ENCODE assay signal across 8 mouse cellular contexts in the genomic region with DNA sequence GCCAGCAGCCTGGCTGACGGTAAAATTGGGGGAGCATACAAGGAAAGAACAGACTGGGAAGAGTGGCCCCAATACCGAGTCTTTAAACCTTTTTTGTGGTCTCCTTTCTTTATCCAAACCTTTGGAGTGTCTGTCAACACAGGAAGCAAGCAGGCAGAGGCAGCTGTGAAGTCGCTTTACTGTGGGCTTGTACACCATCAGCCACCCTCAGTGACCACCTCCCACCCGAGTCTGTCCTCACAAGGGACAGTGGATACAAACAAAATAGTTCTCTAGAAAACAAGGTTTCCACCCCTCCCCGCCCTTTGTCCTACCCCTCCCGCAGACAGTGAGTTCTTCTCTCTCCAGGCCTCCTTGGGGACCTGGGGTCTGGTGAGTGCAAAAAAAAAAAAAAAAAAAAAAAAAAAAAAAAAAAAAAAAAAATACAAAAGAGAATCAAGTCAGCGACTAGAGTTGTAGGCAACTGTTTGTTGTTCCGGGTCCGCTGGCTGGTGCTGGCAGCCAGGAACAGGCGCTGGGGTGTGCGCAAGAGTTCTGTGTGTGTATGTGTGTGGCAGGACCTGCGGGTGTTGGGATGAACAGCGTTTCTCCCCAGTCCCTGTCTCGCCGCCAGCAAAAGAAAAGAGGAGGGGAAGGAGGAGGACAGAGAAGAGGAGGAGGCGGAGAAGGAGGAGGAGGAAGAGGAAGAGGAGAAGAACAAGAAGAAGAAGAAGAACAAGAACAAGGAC. TPM values are rescaled to one million over a fixed set of nuclear protein-coding genes. Genes with fewer than 3 reads are reported as not detected.
DNase-seq lines count a peak whose midpoint lies in the region; ATAC-seq and TF ChIP-seq lines count a peak whose summit lies in the region.

No protein-coding gene starts in this region.

- 0 out of 4 replicates have a peak, but pooled peaks cover 0 to 2% of the 10 kb centered on the region in 2 experiments for H3K4me1 ChIP-seq in CH12.LX (ENCODE audit: control insufficient read depth in 1 of 2, insufficient read depth in 2 of 2)
- peaks cover 28% of the 10 kb centered on the region for H3K4me1 ChIP-seq in forebrain, embryonic 10.5 days
- peaks cover 14% of the 10 kb centered on the region for H3K4me1 ChIP-seq in liver, embryonic 12.5 days
- peaks cover 17% of the 10 kb centered on the region for H3K4me1 ChIP-seq in testis, adult 2 months (ENCODE audit: control insufficient read depth, insufficient read depth, low read length)

- no peak for ATAC-seq in liver, embryonic 12.5 days

- no peak for TF ChIP-seq RAD21 in CH12.LX (IDR thresholded peaks at IDR 0.05; ENCODE audit: low read depth, low read length)

- H3K4me3 ChIP-seq in CH12.LX (replicated peaks in 1 of 3; ENCODE audit: low read depth in 2 of 3, low read length in 2 of 3, poor library complexity in 1 of 3): no peak overlapping the region
- H3K4me3 ChIP-seq in forebrain, embryonic 10.5 days: peak overlapping the region; percentile 68
- peak overlapping the region; percentile 54 for H3K4me3 ChIP-seq in liver, embryonic 12.5 days
- H3K4me3 ChIP-seq in testis, adult 2 months (ENCODE audit: control insufficient read depth, low read depth, low read length): peak overlapping the region; percentile 66

- TF ChIP-seq POLR2A in CH12.LX (IDR thresholded peaks at IDR 0.05; ENCODE audit: low read depth, low read length): no peak
- no peak for TF ChIP-seq POLR2A in testis, adult 2 months (IDR thresholded peaks at IDR 0.05; ENCODE audit: control insufficient read depth, low read depth, low read length)

- H3K4me2 ChIP-seq in CH12.LX (ENCODE audit: insufficient read depth, low read depth, poor library complexity, severe bottlenecking): no peak overlapping the region
- H3K4me2 ChIP-seq in liver, embryonic 12.5 days: peak overlapping the region; percentile 90

- H3K36me3 ChIP-seq in CH12.LX (replicated peaks in 1 of 2; ENCODE audit: control insufficient read depth in 1 of 2, insufficient read depth in 1 of 2, low read length in 1 of 2): no peaks in the 10 kb centered on the region
- H3K36me3 ChIP-seq in forebrain, embryonic 10.5 days (replicated peaks): no peaks in the 10 kb centered on the region
- no peaks in the 10 kb centered on the region for H3K36me3 ChIP-seq in liver, embryonic 12.5 days
- H3K36me3 ChIP-seq in testis, adult 2 months (ENCODE audit: control insufficient read depth, insufficient read depth, low read length): no peaks in the 10 kb centered on the region

- H3K27me3 ChIP-seq in CH12.LX (replicated peaks): peaks cover 69% of the 10 kb centered on the region
- peaks cover 56% of the 10 kb centered on the region for H3K27me3 ChIP-seq in forebrain, embryonic 10.5 days (ENCODE audit: poor library complexity, severe bottlenecking)
- peaks cover 75% of the 10 kb centered on the region for H3K27me3 ChIP-seq in liver, embryonic 12.5 days (replicated peaks)
- H3K27me3 ChIP-seq in testis, adult 2 months (ENCODE audit: control insufficient read depth, insufficient read depth, low read length): no peaks in the 10 kb centered on the region

- WGBS in forebrain, embryonic 10.5 days: 19% methylated on average over 16 of the region's 16 CpGs
- WGBS in liver, embryonic 12.5 days (ENCODE audit: insufficient replicate concordance): 23% methylated on average over 16 of the region's 16 CpGs

- in situ Hi-C loops in CH12.LX (cut with MboI; ENCODE audit: low pct_ligation_motif_present, low pct_unique_long_range_greater_than_20kb, low sequenced_read_pairs): loop anchor here (10.0 kb wide), 1 partner anchor 51 kb away; no protein-coding TSS in a partner anchor

- TF ChIP-seq EP300 in CH12.LX (IDR thresholded peaks at IDR 0.05; ENCODE audit: low read length): no peak

- dilution Hi-C loops in CH12.LX (cut with MboI; ENCODE audit: extremely low pct_ligation_motif_present, extremely low pct_unique_long_range_greater_than_20kb, low sequenced_read_pairs): no loop called here

- H3K79me2 ChIP-seq in CH12.LX (replicated peaks; ENCODE audit: control insufficient read depth, extremely low read depth, insufficient read depth, poor library complexity, severe bottlenecking): no peaks in the 10 kb centered on the region

- no peak overlapping the region for H3K27ac ChIP-seq in CH12.LX (ENCODE audit: insufficient read depth, low read depth)
- peak overlapping the region; percentile 59 for H3K27ac ChIP-seq in forebrain, embryonic 10.5 days
- no peak overlapping the region for H3K27ac ChIP-seq in liver, embryonic 12.5 days
- H3K27ac ChIP-seq in testis, adult 2 months (ENCODE audit: control insufficient read depth, insufficient read depth, low read depth, low read length): no peak overlapping the region

- TF ChIP-seq CTCF in CH12.LX (conservative IDR thresholded peaks at IDR 0.05 in 1 of 2, IDR thresholded peaks at IDR 0.05 in 1 of 2; ENCODE audit: low read depth in 2 of 2, low read length in 2 of 2): no peak
- no peak for TF ChIP-seq CTCF in testis, adult 2 months (IDR thresholded peaks at IDR 0.05; ENCODE audit: control insufficient read depth, insufficient read depth, insufficient replicate concordance, low read depth, low read length)

- H3K9ac ChIP-seq in CH12.LX (ENCODE audit: insufficient read depth, low read depth): no peak overlapping the region
- H3K9ac ChIP-seq in liver, embryonic 12.5 days: no peak overlapping the region; the same call in 1 of the 2 replicates

- H3K9me3 ChIP-seq in CH12.LX (replicated peaks; ENCODE audit: low read length): no peaks in the 10 kb centered on the region
- H3K9me3 ChIP-seq in forebrain, embryonic 10.5 days: no peaks in the 10 kb centered on the region
- H3K9me3 ChIP-seq in liver, embryonic 12.5 days (replicated peaks): no peaks in the 10 kb centered on the region

- DNase-seq in embryo, embryonic 10 days (ENCODE audit: low spot score): peak; percentile 28
- DNase-seq in embryo, embryonic 9.5 days (ENCODE audit: extremely low spot score): no peak
- DNase-seq in CH12.LX (ENCODE audit: extremely low read depth): no peak
- peak; percentile 28 for DNase-seq in forebrain, embryonic 10.5 days (ENCODE audit: extremely low spot score, low spot score)
- no peak for DNase-seq in gastrocnemius, postnatal 10 days
- DNase-seq in right cerebral cortex, postnatal 25 days: no peak

TF ChIP-seq in CH12.LX, 34 proteins besides CTCF, POLR2A, EP300 and RAD21:
- 0 out of 2 replicates have a peak, but pooled peaks have one; percentile 31 for TF ChIP-seq ZNF384 (IDR thresholded peaks at IDR 0.05; ENCODE audit: low read depth, low read length)
- no peak for TF ChIP-seq HCFC1 (IDR thresholded peaks at IDR 0.05; ENCODE audit: low read depth, low read length)
- TF ChIP-seq ETS1 (conservative IDR thresholded peaks at IDR 0.05; ENCODE audit: low read depth, low read length): no peak

RNA-seq across cellular contexts. Expression of a gene that starts 58.8 kb away (rescaled TPM):
- total RNA-seq in CH12.LX (2012; rRNA removed): 1.3 and 3.8 TPM in 2 replicates
- not detected in 2 replicates for total RNA-seq in CH12.LX (2014; rRNA removed)
- polyA plus RNA-seq in CH12.LX (2012; ENCODE audit: insufficient read length, low read depth): 0.50 and 0.53 TPM in 2 replicates
- 0.86 and 1.3 TPM in 2 replicates for polyA plus RNA-seq in forebrain, embryonic 10.5 days (2016; fragmentation: Nextera tagmentation; extraction: Ambion mirVana)
- polyA plus RNA-seq in liver, embryonic 12.5 days (2016; fragmentation: Nextera tagmentation; extraction: Ambion mirVana): 0.14 TPM in 1 of 2 replicates, not detected in the other
- polyA plus RNA-seq in testis, adult 2 months (2012; rRNA removed): 1.4 and 2.0 TPM in 2 replicates
- total RNA-seq in gastrocnemius, postnatal 10 days (2021): 10 to 100 TPM; 19.5 to 23.9 TPM

Comparison
In these comparisons a context has a peak if more than half of its experiments do, and no peak if none do; other contexts are left out.
1. DNase-seq: peak in embryo, embryonic 10 days (single experiment) and forebrain, embryonic 10.5 days (single experiment); none in embryo, embryonic 9.5 days (single experiment), CH12.LX (single experiment), gastrocnemius, postnatal 10 days (single experiment) and right cerebral cortex, postnatal 25 days (single experiment).
2. H3K4me3 ChIP-seq: peak in forebrain, embryonic 10.5 days (single experiment), liver, embryonic 12.5 days (single experiment) and testis, adult 2 months (single experiment); none in CH12.LX (0 of 3).